9 mouse cellular contexts compared by ENCODE assay signal in genomic region chr7:100009640-100010039, GRCm38 (mm10). TPM values are rescaled to one million over a fixed set of nuclear protein-coding genes. Genes with fewer than 3 reads are reported as not detected.
DNase-seq lines count a peak whose midpoint lies in the region; ATAC-seq and TF ChIP-seq lines count a peak whose summit lies in the region.
"Had no signal": no experiment of that assay in that cellular context is flagged by ENCODE, and none has a peak within 500 bp of the region (broad histone marks: within the 10 kb centered on the region; RNA-seq: fewer than 3 reads in every experiment).

No protein-coding gene starts in this region.

- 13% methylated on average over 11 of the region's 11 CpGs for WGBS in forebrain, embryonic 10.5 days
- WGBS in forebrain, embryonic 15.5 days = 16% methylated on average over 11 of the region's 11 CpGs
- 15% methylated on average over 11 of the region's 11 CpGs for WGBS in intestine, embryonic 15.5 days

- no peaks in the 10 kb centered on the region for H3K79me2 ChIP-seq in myocyte (ENCODE audit: control insufficient read depth, insufficient read depth)

- H3K4me3 ChIP-seq in forebrain, embryonic 10.5 days = no peak overlapping the region
- no peak overlapping the region for H3K4me3 ChIP-seq in forebrain, embryonic 15.5 days
- H3K4me3 ChIP-seq in intestine, embryonic 15.5 days (replicated peaks) = no peak overlapping the region
- H3K4me3 ChIP-seq in myocyte = no peak overlapping the region
- H3K4me3 ChIP-seq: megakaryocyte, embryonic 14.5 days had no signal

- H3K27me3 ChIP-seq in forebrain, embryonic 10.5 days (ENCODE audit: poor library complexity, severe bottlenecking) = peaks cover 62% of the 10 kb centered on the region
- H3K27me3 ChIP-seq in forebrain, embryonic 15.5 days = peaks cover 48% of the 10 kb centered on the region
- peaks cover 47% of the 10 kb centered on the region for H3K27me3 ChIP-seq in intestine, embryonic 15.5 days (replicated peaks)
- H3K27me3 ChIP-seq in myocyte (ENCODE audit: control insufficient read depth, insufficient read depth, insufficient read length) = peaks cover 70% of the 10 kb centered on the region

- no peak overlapping the region for H3K4me2 ChIP-seq in forebrain, embryonic 15.5 days (replicated peaks)
- no peak overlapping the region for H3K4me2 ChIP-seq in intestine, embryonic 15.5 days (replicated peaks)
- H3K4me2 ChIP-seq in myocyte (ENCODE audit: low read depth) = no peak overlapping the region

- no peak overlapping the region for H3ac ChIP-seq in myocyte (ENCODE audit: control insufficient read depth, insufficient read length)

- H3K9ac ChIP-seq in forebrain, embryonic 15.5 days (replicated peaks) = no peak overlapping the region
- H3K9ac ChIP-seq in intestine, embryonic 15.5 days = no peak overlapping the region

- peak; percentile 74 for DNase-seq in forebrain, embryonic 10.5 days (ENCODE audit: extremely low spot score, low spot score)
- DNase-seq in c-Kit-positive CD71-positive TER-119-negative erythroid progenitor cells, embryonic 14.5 days (ENCODE audit: low read depth) = peak; percentile 39
- peak; percentile 49 to 54 for DNase-seq in frontal cortex, postnatal 25 days (ENCODE audit: low spot score in 2 of 2)
- DNase-seq in left cerebral cortex, postnatal 4 days = peak; percentile 56
- peak; percentile 24 to 32 for DNase-seq in spleen, postnatal 36 days (ENCODE audit: low spot score in 2 of 2)

- no peak overlapping the region for H3K27ac ChIP-seq in forebrain, embryonic 10.5 days
- no peak overlapping the region for H3K27ac ChIP-seq in forebrain, embryonic 15.5 days (replicated peaks)
- no peak overlapping the region for H3K27ac ChIP-seq in intestine, embryonic 15.5 days

- no peak for ATAC-seq in forebrain, embryonic 15.5 days (replicated peaks)
- peak; percentile 71 for ATAC-seq in intestine, embryonic 15.5 days

- intact Hi-C loops in left cerebral cortex, postnatal 4 days (cut with DNase I) = loop anchor here (5.0 kb wide), 1 partner anchor 93 kb away; no protein-coding TSS in a partner anchor

- H3K4me1 ChIP-seq in forebrain, embryonic 10.5 days = peaks cover 54% of the 10 kb centered on the region
- peaks cover 6% of the 10 kb centered on the region for H3K4me1 ChIP-seq in forebrain, embryonic 15.5 days
- peaks cover 3% of the 10 kb centered on the region; the same call in 1 of the 2 replicates for H3K4me1 ChIP-seq in intestine, embryonic 15.5 days (replicated peaks)

- H3K36me3 ChIP-seq in forebrain, embryonic 10.5 days (replicated peaks) = no peaks in the 10 kb centered on the region
- no peaks in the 10 kb centered on the region for H3K36me3 ChIP-seq in forebrain, embryonic 15.5 days
- H3K36me3 ChIP-seq in intestine, embryonic 15.5 days = no peaks in the 10 kb centered on the region
- H3K36me3 ChIP-seq in myocyte (ENCODE audit: control insufficient read depth, insufficient read depth) = no peaks in the 10 kb centered on the region

- TF ChIP-seq POLR2A in myocyte (IDR thresholded peaks at IDR 0.05; ENCODE audit: insufficient read length, low read depth) = no peak

- H3K9me3 ChIP-seq in forebrain, embryonic 10.5 days = no peaks in the 10 kb centered on the region
- no peaks in the 10 kb centered on the region for H3K9me3 ChIP-seq in forebrain, embryonic 15.5 days
- H3K9me3 ChIP-seq in intestine, embryonic 15.5 days = no peaks in the 10 kb centered on the region
- H3K9me3 ChIP-seq: megakaryocyte, embryonic 14.5 days had no signal

TF ChIP-seq in myocyte, 11 proteins besides CTCF, POLR2A, EP300 and RAD21:
- TF ChIP-seq SRF (IDR thresholded peaks at IDR 0.05; ENCODE audit: control insufficient read depth, insufficient read length, low read depth) (no peak), TCF3 (IDR thresholded peaks at IDR 0.05; ENCODE audit: insufficient read length, low read depth) (peak; percentile 70), MYOG (IDR thresholded peaks at IDR 0.05; ENCODE audit: control insufficient read depth in 1 of 3, insufficient read depth in 1 of 3, insufficient read length in 2 of 3, low read depth in 2 of 3) (peak; percentile 54 to 89 (median 76)), TCF12 (IDR thresholded peaks at IDR 0.05; ENCODE audit: insufficient read depth, poor library complexity, severe bottlenecking) (no peak), MYOD1 (IDR thresholded peaks at IDR 0.05; ENCODE audit: control insufficient read depth in 1 of 3, insufficient read length in 2 of 3, low read depth in 2 of 3) (peak in 2 of 3 experiments; percentile 74 to 88)

RNA-seq across cellular contexts. Expression of gene Chrdl2, which starts 3.7 kb away (rescaled TPM):
- polyA plus RNA-seq in forebrain, embryonic 10.5 days (2016; fragmentation: Nextera tagmentation; extraction: Ambion mirVana) = 0.41 and 0.48 TPM in 2 replicates
- polyA plus RNA-seq in forebrain, embryonic 15.5 days (2015; fragmentation: Nextera tagmentation; extraction: Ambion mirVana) = not detected in 2 replicates
- polyA plus RNA-seq in intestine, embryonic 15.5 days (2015; fragmentation: Nextera tagmentation; extraction: Ambion mirVana) = 0.69 and 0.72 TPM in 2 replicates
- total RNA-seq in left cerebral cortex, postnatal 4 days (2021) = not detected
- not detected for polyA plus RNA-seq in myocyte (2012; fragmentation: generic; extraction: Trizol)

RNA-seq across cellular contexts. Expression of gene Rnf169, which starts 29.4 kb away (rescaled TPM):
- polyA plus RNA-seq in forebrain, embryonic 10.5 days (2016; fragmentation: Nextera tagmentation; extraction: Ambion mirVana) = 4.1 and 4.2 TPM in 2 replicates
- 5.1 TPM in 2 replicates for polyA plus RNA-seq in forebrain, embryonic 15.5 days (2015; fragmentation: Nextera tagmentation; extraction: Ambion mirVana)
- polyA plus RNA-seq in intestine, embryonic 15.5 days (2015; fragmentation: Nextera tagmentation; extraction: Ambion mirVana) = 3.5 and 3.9 TPM in 2 replicates
- total RNA-seq in left cerebral cortex, postnatal 4 days (2021) = 10 to 100 TPM; 25.4 to 27.1 TPM
- polyA plus RNA-seq in myocyte (2012; fragmentation: generic; extraction: Trizol) = 3.0 TPM
